Mouse (Mus musculus): ENCODE results near the gene Phf2. TPM values are rescaled to one million over a fixed set of nuclear protein-coding genes. Genes with fewer than 3 reads are reported as not detected.
A peak's percentile ranks its signal among the peaks of the same experiment; 100 is the strongest.

Phf2 gene
- 23.6 and 43.3 TPM in 2 replicates for polyA plus RNA-seq (2012; rRNA removed)

DNA sequence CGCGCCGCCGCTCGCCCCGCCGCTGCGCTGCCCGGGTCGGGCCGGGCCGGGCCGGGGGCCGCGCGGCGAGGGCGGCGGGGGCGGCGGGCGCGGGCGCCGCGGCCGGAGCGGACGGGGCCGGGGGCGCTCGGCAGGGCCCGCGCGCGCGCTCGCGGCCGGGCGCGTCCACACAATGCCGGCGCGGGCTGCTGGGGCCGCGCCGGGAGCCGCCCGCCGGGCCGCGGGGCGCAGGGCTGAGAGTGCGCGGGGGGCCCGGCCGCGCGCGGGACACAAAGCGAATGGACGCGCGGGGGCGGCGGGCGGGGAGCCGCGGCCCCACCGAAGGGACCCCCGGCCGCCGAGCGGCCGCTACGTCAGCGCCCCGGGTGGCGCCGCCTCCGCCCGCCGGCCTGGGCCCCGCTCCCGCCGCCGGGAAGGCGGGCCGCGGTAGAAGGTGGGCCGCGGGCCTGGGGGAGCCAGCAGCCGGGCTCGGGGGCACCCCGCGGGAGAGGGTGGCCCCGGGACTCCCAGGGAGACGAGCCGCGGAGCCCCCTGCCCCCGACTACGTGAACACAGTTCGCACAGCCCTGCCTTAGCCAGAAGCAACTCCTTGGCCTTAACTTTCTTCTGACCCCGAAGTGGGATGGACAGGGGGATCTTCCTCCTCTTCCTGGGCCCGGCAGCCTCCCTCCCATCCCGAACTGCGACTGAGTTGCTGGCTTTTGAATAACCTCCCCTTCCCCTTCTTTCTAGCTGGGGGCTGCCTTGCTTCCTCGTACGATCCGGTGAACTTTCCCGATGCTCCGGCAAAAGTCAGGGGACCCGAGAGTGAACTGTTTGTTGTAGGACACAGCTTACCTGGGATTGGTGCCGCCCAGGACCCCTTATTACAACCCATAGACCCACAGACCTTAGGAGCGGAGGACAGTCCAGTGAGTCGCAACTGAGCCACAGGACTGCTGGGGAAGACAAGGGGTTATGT lies at the start of gene Phf2:
Gene Phf2, minus strand, starts transcription at position 349 of the 961 bp plus-strand sequence.
- DNase-seq (ENCODE audit: low read depth), result peak; percentile 47
- TF ChIP-seq CTCF (IDR thresholded peaks at IDR 0.05; ENCODE audit: borderline replicate concordance, extremely low read depth, insufficient read depth, insufficient read length) (no peak), POLR2A (IDR thresholded peaks at IDR 0.05; ENCODE audit: borderline replicate concordance, extremely low read depth, insufficient read depth, insufficient read length, poor library complexity, severe bottlenecking) (peak; percentile 48)

DNA sequence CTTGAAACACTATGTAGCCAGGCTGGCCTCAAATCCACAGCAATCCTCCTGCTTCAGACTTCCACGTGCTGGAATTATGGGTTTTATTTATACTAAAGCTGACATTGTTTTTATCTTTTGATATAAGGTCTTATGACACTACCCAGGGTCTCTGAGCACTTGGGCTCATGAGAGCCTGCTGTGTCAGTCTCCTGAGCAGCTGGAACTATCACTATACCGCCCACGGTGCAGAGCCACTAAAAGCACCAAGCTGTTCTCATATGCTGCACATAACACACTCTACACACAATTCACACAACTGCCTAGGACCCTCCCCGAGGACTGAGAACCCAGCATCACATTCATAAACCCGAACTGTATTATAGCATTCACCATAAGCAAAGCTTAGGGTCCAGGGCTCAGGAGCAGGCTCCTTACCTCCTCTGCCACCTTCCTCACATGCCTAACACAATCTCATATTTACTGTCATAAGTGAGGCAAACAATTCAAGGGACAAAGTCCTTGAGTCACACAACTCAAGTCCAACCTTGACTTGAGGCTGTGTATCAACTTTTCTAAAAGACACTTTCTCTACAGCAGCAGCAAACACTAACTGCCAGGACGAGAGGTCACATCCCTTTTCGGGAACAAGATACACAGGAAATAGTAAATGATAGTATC lies 49.0 kb upstream of the Phf2 start:
- TF ChIP-seq CTCF (IDR thresholded peaks at IDR 0.05; ENCODE audit: borderline replicate concordance, extremely low read depth, insufficient read depth, insufficient read length), result no peak
- no peak for DNase-seq (ENCODE audit: low read depth)

DNA sequence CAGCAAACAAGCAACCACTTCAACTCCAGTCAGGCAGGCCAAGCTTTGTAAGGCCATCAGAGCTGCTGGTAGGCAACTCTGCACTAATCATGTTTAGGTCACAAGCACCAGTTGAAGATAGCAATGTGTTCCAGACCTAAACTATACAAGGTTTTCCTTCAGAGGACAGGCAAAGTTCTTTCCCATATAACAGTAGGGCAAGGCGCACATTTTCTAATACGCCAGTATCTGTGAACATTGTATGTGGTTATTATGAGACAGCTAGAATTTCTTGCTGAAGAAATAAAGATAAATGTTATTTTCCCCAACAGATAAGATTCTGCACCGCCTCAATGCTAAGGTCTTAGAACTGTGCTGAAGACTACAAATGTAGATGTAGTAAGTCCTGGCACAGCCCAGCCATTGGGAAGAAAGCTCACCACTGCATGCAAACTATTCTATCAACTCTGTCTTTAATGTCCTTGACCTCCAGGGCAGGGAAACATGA lies 46.2 kb upstream of the Phf2 start:
- TF ChIP-seq CTCF (IDR thresholded peaks at IDR 0.05; ENCODE audit: borderline replicate concordance, extremely low read depth, insufficient read depth, insufficient read length) (no peak), POLR2A (IDR thresholded peaks at IDR 0.05; ENCODE audit: borderline replicate concordance, extremely low read depth, insufficient read depth, insufficient read length, poor library complexity, severe bottlenecking) (no peak)
- DNase-seq (ENCODE audit: low read depth), result no peak

DNA sequence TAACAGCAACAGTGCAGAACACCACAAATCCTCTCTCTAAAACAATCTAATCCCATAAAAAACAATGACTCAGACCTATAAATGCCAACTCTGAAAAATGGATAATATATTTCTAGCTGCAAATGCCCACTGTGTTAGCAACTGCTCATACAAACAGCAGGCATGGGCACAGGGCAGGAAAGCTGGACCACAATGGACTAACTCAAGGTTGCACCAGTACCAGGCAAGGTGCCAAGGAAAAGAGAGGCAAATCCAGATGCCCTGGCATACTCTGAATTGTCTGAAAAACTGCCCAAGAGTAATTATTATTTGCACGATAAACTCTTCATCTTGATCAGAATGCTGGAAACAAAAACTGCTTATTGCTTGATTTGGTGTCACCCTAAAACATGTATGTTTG lies 42.8 kb upstream of the Phf2 start:
- TF ChIP-seq POLR2A (IDR thresholded peaks at IDR 0.05; ENCODE audit: borderline replicate concordance, extremely low read depth, insufficient read depth, insufficient read length, poor library complexity, severe bottlenecking) (no peak), CTCF (IDR thresholded peaks at IDR 0.05; ENCODE audit: borderline replicate concordance, extremely low read depth, insufficient read depth, insufficient read length) (no peak)
- peak; percentile 52 for DNase-seq (ENCODE audit: low read depth)

GRCm38 (mm10) chr13:48913141-48913540 lies 42.2 kb upstream of the Phf2 start:
- DNase-seq (ENCODE audit: low read depth), result no peak

GRCm38 (mm10) chr13:48911426-48911825 lies 40.5 kb upstream of the Phf2 start:
- TF ChIP-seq POLR2A (IDR thresholded peaks at IDR 0.05; ENCODE audit: borderline replicate concordance, extremely low read depth, insufficient read depth, insufficient read length, poor library complexity, severe bottlenecking) (no peak), CTCF (IDR thresholded peaks at IDR 0.05; ENCODE audit: borderline replicate concordance, extremely low read depth, insufficient read depth, insufficient read length) (no peak)
- DNase-seq (ENCODE audit: low read depth), result peak; percentile 50

More at GRCm38 (mm10) chr13:48913141-48913540, 42.2 kb upstream of the Phf2 start:
- no peak for TF ChIP-seq POLR2A (IDR thresholded peaks at IDR 0.05; ENCODE audit: borderline replicate concordance, extremely low read depth, insufficient read depth, insufficient read length, poor library complexity, severe bottlenecking)
- TF ChIP-seq CTCF (IDR thresholded peaks at IDR 0.05; ENCODE audit: borderline replicate concordance, extremely low read depth, insufficient read depth, insufficient read length), result no peak

DNA sequence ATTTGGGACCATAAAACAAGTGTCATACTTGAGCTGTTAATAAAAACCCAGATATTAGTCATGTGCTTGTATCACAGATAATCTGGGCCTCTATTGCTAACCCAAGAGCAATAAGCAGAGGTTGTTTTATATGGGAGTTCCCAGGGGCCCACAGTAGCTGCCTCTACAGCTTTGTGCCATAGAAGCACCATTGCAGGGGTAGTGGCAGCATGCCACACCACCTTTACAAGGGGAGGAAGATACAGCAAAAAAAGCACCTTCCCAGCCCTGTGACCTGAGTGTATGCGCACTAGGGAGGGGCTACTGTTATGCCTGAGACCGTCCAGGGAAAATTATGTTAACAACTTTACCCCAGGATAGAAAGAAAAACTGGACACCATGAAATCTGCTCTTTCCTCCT lies 34.5 kb upstream of the Phf2 start:
- no peak for TF ChIP-seq CTCF (IDR thresholded peaks at IDR 0.05; ENCODE audit: borderline replicate concordance, extremely low read depth, insufficient read depth, insufficient read length)
- TF ChIP-seq POLR2A (IDR thresholded peaks at IDR 0.05; ENCODE audit: borderline replicate concordance, extremely low read depth, insufficient read depth, insufficient read length, poor library complexity, severe bottlenecking), result no peak
- DNase-seq (ENCODE audit: low read depth), result no peak

DNA sequence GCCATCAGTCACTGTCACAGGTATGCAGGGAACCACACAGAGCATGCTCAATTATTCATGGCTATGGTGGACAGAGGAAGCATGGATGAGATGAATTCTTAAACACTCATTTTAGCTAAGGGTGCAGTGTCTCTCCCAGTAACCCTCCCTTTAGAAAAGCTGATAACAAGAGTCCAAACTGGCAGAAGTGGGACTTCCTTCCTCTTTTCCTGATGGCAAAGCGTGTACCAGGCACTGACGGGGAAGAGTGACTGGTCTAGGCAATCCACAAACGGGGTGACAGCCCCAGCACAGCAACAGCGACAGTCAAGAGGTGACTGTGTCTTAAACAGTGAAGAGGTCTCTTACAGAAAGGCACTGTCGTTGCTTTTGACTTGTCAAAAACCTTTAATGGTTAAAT lies 24.5 kb upstream of the Phf2 start:
- TF ChIP-seq POLR2A (IDR thresholded peaks at IDR 0.05; ENCODE audit: borderline replicate concordance, extremely low read depth, insufficient read depth, insufficient read length, poor library complexity, severe bottlenecking), result no peak
- no peak for TF ChIP-seq CTCF (IDR thresholded peaks at IDR 0.05; ENCODE audit: borderline replicate concordance, extremely low read depth, insufficient read depth, insufficient read length)
- DNase-seq (ENCODE audit: low read depth), result no peak

DNA sequence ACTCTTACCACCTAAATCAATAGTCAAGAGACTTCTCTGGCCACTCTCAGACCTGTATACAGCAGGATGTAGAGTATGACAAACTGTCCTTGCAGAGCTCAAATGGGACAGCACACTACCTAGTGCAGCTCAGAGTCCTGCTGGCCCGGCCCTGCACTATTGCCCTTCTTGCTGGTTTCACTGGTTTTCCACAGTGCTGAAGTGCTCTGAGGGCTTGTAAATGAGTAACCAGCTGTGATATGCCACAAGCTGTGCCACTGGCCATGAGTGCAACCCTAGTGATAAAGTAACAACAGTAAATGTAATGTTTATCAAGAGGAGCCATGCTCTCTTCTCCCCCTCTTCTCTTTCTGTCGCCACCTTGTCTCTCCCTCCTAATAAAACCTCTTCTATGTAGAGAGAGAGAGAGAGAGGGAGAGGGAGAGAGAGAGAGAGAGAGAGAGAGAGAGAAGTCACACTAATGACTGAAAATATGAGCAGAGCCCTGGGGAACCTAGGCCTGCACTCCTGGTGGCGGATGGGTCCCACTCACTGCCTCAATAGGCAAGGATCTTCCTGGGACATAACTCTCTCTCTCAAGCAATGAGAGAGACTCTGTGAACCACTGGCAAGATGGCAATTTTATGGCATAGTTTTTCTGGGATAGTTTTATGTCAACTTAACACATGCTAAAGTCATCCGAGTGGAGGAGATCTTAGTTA lies 19.5 kb upstream of the Phf2 start:
- TF ChIP-seq CTCF (IDR thresholded peaks at IDR 0.05; ENCODE audit: borderline replicate concordance, extremely low read depth, insufficient read depth, insufficient read length) (no peak), POLR2A (IDR thresholded peaks at IDR 0.05; ENCODE audit: borderline replicate concordance, extremely low read depth, insufficient read depth, insufficient read length, poor library complexity, severe bottlenecking) (no peak)
- no peak for DNase-seq (ENCODE audit: low read depth)

GRCm38 (mm10) chr13:48878534-48878933 lies 7.6 kb upstream of the Phf2 start:
- DNase-seq (ENCODE audit: low read depth), result peak; percentile 99
- no peak for TF ChIP-seq CTCF (IDR thresholded peaks at IDR 0.05; ENCODE audit: borderline replicate concordance, extremely low read depth, insufficient read depth, insufficient read length)
- peak; percentile 55; the same call in 1 of the 2 replicates for TF ChIP-seq POLR2A (IDR thresholded peaks at IDR 0.05; ENCODE audit: borderline replicate concordance, extremely low read depth, insufficient read depth, insufficient read length, poor library complexity, severe bottlenecking)

GRCm38 (mm10) chr13:48877805-48878204 lies 6.9 kb upstream of the Phf2 start:
- no peak for DNase-seq (ENCODE audit: low read depth)
- TF ChIP-seq POLR2A (IDR thresholded peaks at IDR 0.05; ENCODE audit: borderline replicate concordance, extremely low read depth, insufficient read depth, insufficient read length, poor library complexity, severe bottlenecking), result no peak
- no peak for TF ChIP-seq CTCF (IDR thresholded peaks at IDR 0.05; ENCODE audit: borderline replicate concordance, extremely low read depth, insufficient read depth, insufficient read length)
